Mouse (Mus musculus) forebrain, embryonic 15.5 days (tissue): Measurements from ENCODE around the gene Tnfsf9. TPM values are rescaled to one million over a fixed set of nuclear protein-coding genes. Genes with fewer than 3 reads are reported as not detected.
A peak's percentile ranks its signal among the peaks of the same experiment; 100 is the strongest.

Experiments
- ATAC-seq: fragments of 200-750 bp; cut with Nextera tagmentation; replicated peaks from 2 replicates; pipeline ENCODE4 v1.8.0; 2017; ENCODE audit warnings: mild to moderate bottlenecking, moderate TSS enrichment, moderate library complexity
- H3K27ac ChIP-seq: fragments of 300-500 bp; sonication (generic); replicated peaks from 2 replicates; pipeline ENCODE4 v1.5.1; 2015; ENCODE audit warnings: mild to moderate bottlenecking, inconsistent platforms
- H3K27me3 ChIP-seq: fragments of 300-500 bp; sonication (generic); 2 replicates; pipeline ENCODE4 v1.6.1; 2015; ENCODE audit warnings: inconsistent platforms
- H3K36me3 ChIP-seq: fragments of 300-500 bp; sonication (generic); 2 replicates; pipeline ENCODE4 v1.6.1; 2015; ENCODE audit warnings: mild to moderate bottlenecking, inconsistent platforms
- H3K4me1 ChIP-seq: fragments of 300-500 bp; sonication (generic); 2 replicates; pipeline ENCODE4 v1.6.1; 2015; ENCODE audit warnings: inconsistent platforms
- H3K4me2 ChIP-seq: fragments of 300-500 bp; sonication (generic); replicated peaks from 2 replicates; pipeline ENCODE4 v1.6.1; 2015; ENCODE audit warnings: mild to moderate bottlenecking, inconsistent platforms
- H3K4me3 ChIP-seq: fragments of 300-500 bp; sonication (generic); 2 replicates; pipeline ENCODE4 v1.5.1; 2015; ENCODE audit warnings: mild to moderate bottlenecking, inconsistent platforms
- H3K9ac ChIP-seq: fragments of 300-500 bp; sonication (generic); replicated peaks from 2 replicates; pipeline ENCODE4 v1.6.1; 2015; ENCODE audit warnings: mild to moderate bottlenecking, inconsistent platforms
- H3K9me3 ChIP-seq: fragments of 300-500 bp; sonication (generic); 2 replicates; pipeline ENCODE4 v1.6.1; 2016; ENCODE audit warnings: inconsistent platforms
- WGBS: fragments of 180-500 bp; shearing (Covaris S2); methylation state at CpG from one replicate; pipeline ENCODE4 v1.1.7; 2015; ENCODE audit warnings: mixed read lengths; 5-methylcytosine and 5-hydroxymethylcytosine counted together
- polyA plus RNA-seq: library from polyadenylated mRNA; unstranded; fragments of >200 nt; fragmentation: Nextera tagmentation; extraction: Ambion mirVana; gene quantifications from 2 replicates; pipeline ENCODE4 v1.2.1, GENCODE M21; 2015

Tnfsf9 gene
- polyA plus RNA-seq, 1 experiment from 2014 or later: 10.2 TPM

- Histone ChIP-seq H3K9ac (no peak overlapping the region), H3K27me3 (peaks cover 13% of the 10 kb centered on the region; the same call in 1 of the 2 replicates), H3K4me3 (no peak overlapping the region), H3K36me3 (no peaks in the 10 kb centered on the region), H3K27ac (no peak overlapping the region), H3K9me3 (no peaks in the 10 kb centered on the region), H3K4me1 (peaks cover 8% of the 10 kb centered on the region; the same call in 1 of the 2 replicates), H3K4me2 (no peak overlapping the region)
- no peak for ATAC-seq
- WGBS: 42% methylated on average over 1 of the region's 1 CpGs
Observed at GRCm38 (mm10) chr17:57145115-57145514, 40.0 kb downstream of the Tnfsf9 start.

- Histone ChIP-seq H3K36me3 (no peaks in the 10 kb centered on the region), H3K4me2 (no peak overlapping the region), H3K4me1 (peaks cover 8% of the 10 kb centered on the region; the same call in 1 of the 2 replicates), H3K27ac (no peak overlapping the region), H3K9ac (no peak overlapping the region), H3K27me3 (peaks cover 13% of the 10 kb centered on the region; the same call in 1 of the 2 replicates), H3K4me3 (no peak overlapping the region), H3K9me3 (no peaks in the 10 kb centered on the region)
- 63% methylated on average over 4 of the region's 4 CpGs for WGBS
- no peak for ATAC-seq
Observed at GRCm38 (mm10) chr17:57148343-57148742, 43.2 kb downstream of the Tnfsf9 start.

GRCm38 (mm10) chr17:57148994-57149803 is 44.1 kb downstream of the Tnfsf9 start, which contains the start of gene Cd70:
TSS of gene Cd70 (minus strand) at chr17:57149777.
- ATAC-seq: no peak
- Histone ChIP-seq H3K9ac (peak within 1 kb of the TSS; percentile 40), H3K4me2 (peak within 1 kb of the TSS; percentile 56), H3K27ac (no peak within 1 kb of the TSS), H3K9me3 (no peaks in the 10 kb centered on the region), H3K4me1 (peaks cover 8% of the 10 kb centered on the region; the same call in 1 of the 2 replicates), H3K36me3 (no peaks in the 10 kb centered on the region), H3K4me3 (peak within 1 kb of the TSS; percentile 36), H3K27me3 (peaks cover 13% of the 10 kb centered on the region; the same call in 1 of the 2 replicates)
- WGBS: 2% methylated on average over 39 of the region's 39 CpGs

GRCm38 (mm10) chr17:57153006-57153405 is 47.9 kb downstream of the Tnfsf9 start:
- H3K9me3 ChIP-seq: no peaks in the 10 kb centered on the region
- H3K36me3 ChIP-seq: no peaks in the 10 kb centered on the region
- H3K27me3 ChIP-seq: peaks cover 11% of the 10 kb centered on the region; the same call in 1 of the 2 replicates
- no peak overlapping the region for H3K9ac ChIP-seq
- H3K4me2 ChIP-seq: no peak overlapping the region
- 91% methylated on average over 6 of the region's 6 CpGs for whole genome bisulfite sequencing
- peaks cover 8% of the 10 kb centered on the region; the same call in 1 of the 2 replicates for H3K4me1 ChIP-seq
- H3K27ac ChIP-seq: no peak overlapping the region
- ATAC-seq: no peak
- H3K4me3 ChIP-seq: no peak overlapping the region

- Histone ChIP-seq H3K36me3 (no peaks in the 10 kb centered on the region), H3K27me3 (0 out of 2 replicates have a peak, but pooled peaks cover 4% of the 10 kb centered on the region), H3K9ac (no peak overlapping the region), H3K4me1 (peaks cover 8% of the 10 kb centered on the region; the same call in 1 of the 2 replicates), H3K9me3 (no peaks in the 10 kb centered on the region), H3K27ac (no peak overlapping the region), H3K4me2 (no peak overlapping the region), H3K4me3 (no peak overlapping the region)
- no peak for ATAC-seq
- WGBS: 87% methylated on average over 4 of the region's 4 CpGs
Observed at GRCm38 (mm10) chr17:57153787-57154186, 48.7 kb downstream of the Tnfsf9 start.

Other genes starting within 250 kb of the Tnfsf9 start
- not detected in 2 replicates for gene Acsbg2, start 230.9 kb upstream of the Tnfsf9 start, polyA plus RNA-seq
- gene 1700061G19Rik, start 229.8 kb upstream of the Tnfsf9 start, polyA plus RNA-seq: 0.43 and 0.50 TPM in 2 replicates
- gene Mllt1, start 169.9 kb upstream of the Tnfsf9 start, polyA plus RNA-seq: 88.4 and 91.1 TPM in 2 replicates
- gene Acer1, start 123.2 kb upstream of the Tnfsf9 start, polyA plus RNA-seq: not detected in 2 replicates
- 162 and 175 TPM in 2 replicates for gene Clpp, start 115.0 kb upstream of the Tnfsf9 start, polyA plus RNA-seq
- 43.7 and 46.2 TPM in 2 replicates for gene Alkbh7, start 108.0 kb upstream of the Tnfsf9 start, polyA plus RNA-seq
- 0.45 and 0.55 TPM in 2 replicates for gene Pspn, start 105.3 kb upstream of the Tnfsf9 start, polyA plus RNA-seq
- 80.4 and 81.7 TPM in 2 replicates for gene Gtf2f1, start 94.0 kb upstream of the Tnfsf9 start, polyA plus RNA-seq
- 0.31 and 0.47 TPM in 2 replicates for gene Gm17949, start 93.9 kb upstream of the Tnfsf9 start, polyA plus RNA-seq
- 35.2 and 37.0 TPM in 2 replicates for gene Khsrp, start 73.8 kb upstream of the Tnfsf9 start, polyA plus RNA-seq
- gene Slc25a41, start 63.7 kb upstream of the Tnfsf9 start, polyA plus RNA-seq: not detected in 2 replicates
- 1.3 and 2.0 TPM in 2 replicates for gene Crb3, start 46.2 kb upstream of the Tnfsf9 start, polyA plus RNA-seq
- gene Slc25a23, start 45.5 kb upstream of the Tnfsf9 start, polyA plus RNA-seq: 27.6 and 29.1 TPM in 2 replicates
- 3.9 and 4.4 TPM in 2 replicates for gene Dennd1c, start 26.8 kb upstream of the Tnfsf9 start, polyA plus RNA-seq
- 239 and 253 TPM in 2 replicates for gene Tubb4a, start 17.5 kb upstream of the Tnfsf9 start, polyA plus RNA-seq
- gene Cd70, start 44.5 kb downstream of the Tnfsf9 start, polyA plus RNA-seq: 0.28 TPM in 1 of 2 replicates, not detected in the other
- not detected in 2 replicates for gene Tnfsf14, start 88.9 kb downstream of the Tnfsf9 start, polyA plus RNA-seq
- gene C3, start 122.8 kb downstream of the Tnfsf9 start, polyA plus RNA-seq: 0.59 and 0.93 TPM in 2 replicates
- gene Gpr108, start 143.1 kb downstream of the Tnfsf9 start, polyA plus RNA-seq: 17.0 and 17.7 TPM in 2 replicates
- 12.4 and 15.4 TPM in 2 replicates for gene Trip10, start 144.1 kb downstream of the Tnfsf9 start, polyA plus RNA-seq
- gene Vav1, start 173.8 kb downstream of the Tnfsf9 start, polyA plus RNA-seq: 1.2 and 1.5 TPM in 2 replicates